Mouse (Mus musculus): Measurements from ENCODE around the gene Agap1.

Agap1 gene

GRCm38 (mm10) chr1:89613234-89613870 is 158.7 kb downstream of the Agap1 start:
- DNase-seq (ENCODE audit: low spot score in 2 of 2), result no peak

GRCm38 (mm10) chr1:89616556-89616955 is 161.9 kb downstream of the Agap1 start:
- no peak for DNase-seq (ENCODE audit: low spot score in 2 of 2)

GRCm38 (mm10) chr1:89617336-89617735 is 162.7 kb downstream of the Agap1 start:
- peak in 1 of 2 experiments; percentile 53 for DNase-seq (ENCODE audit: low spot score in 2 of 2)

GRCm38 (mm10) chr1:89619963-89620362 is 165.4 kb downstream of the Agap1 start:
- DNase-seq (ENCODE audit: low spot score in 2 of 2), result no peak

GRCm38 (mm10) chr1:89621014-89621791 is 166.6 kb downstream of the Agap1 start:
- no peak for DNase-seq (ENCODE audit: low spot score in 2 of 2)

- peak in 1 of 2 experiments; percentile 36 for DNase-seq (ENCODE audit: low spot score in 2 of 2)
Measured at GRCm38 (mm10) chr1:89621952-89622351, 167.3 kb downstream of the Agap1 start.

- DNase-seq (ENCODE audit: low spot score in 2 of 2), result no peak
Measured at GRCm38 (mm10) chr1:89622801-89623200, 168.2 kb downstream of the Agap1 start.

- no peak for DNase-seq (ENCODE audit: low spot score in 2 of 2)
Measured at GRCm38 (mm10) chr1:89625312-89625711, 170.7 kb downstream of the Agap1 start.

- DNase-seq (ENCODE audit: low spot score in 2 of 2), result no peak
Measured at GRCm38 (mm10) chr1:89625967-89626366, 171.4 kb downstream of the Agap1 start.

GRCm38 (mm10) chr1:89626940-89627339 is 172.3 kb downstream of the Agap1 start:
- no peak for DNase-seq (ENCODE audit: low spot score in 2 of 2)

GRCm38 (mm10) chr1:89627650-89628049 is 173.0 kb downstream of the Agap1 start:
- DNase-seq (ENCODE audit: low spot score in 2 of 2), result no peak

- no peak for DNase-seq (ENCODE audit: low spot score in 2 of 2)
Measured at GRCm38 (mm10) chr1:89630836-89631235, 176.2 kb downstream of the Agap1 start.

GRCm38 (mm10) chr1:89631747-89632146 is 177.1 kb downstream of the Agap1 start:
- DNase-seq (ENCODE audit: low spot score in 2 of 2), result no peak

GRCm38 (mm10) chr1:89634055-89634454 is 179.4 kb downstream of the Agap1 start:
- DNase-seq (ENCODE audit: low spot score in 2 of 2), result no peak

- no peak for DNase-seq (ENCODE audit: low spot score in 2 of 2)
Measured at GRCm38 (mm10) chr1:89635131-89635530, 180.5 kb downstream of the Agap1 start.

- DNase-seq (ENCODE audit: low spot score in 2 of 2), result no peak
Measured at GRCm38 (mm10) chr1:89637670-89638069, 183.1 kb downstream of the Agap1 start.

- DNase-seq (ENCODE audit: low spot score in 2 of 2), result no peak
Measured at GRCm38 (mm10) chr1:89643445-89644100, 189.0 kb downstream of the Agap1 start.

- DNase-seq (ENCODE audit: low spot score in 2 of 2), result no peak
Measured at GRCm38 (mm10) chr1:89644120-89644519, 189.5 kb downstream of the Agap1 start.

GRCm38 (mm10) chr1:89646326-89647018 is 191.9 kb downstream of the Agap1 start:
- DNase-seq (ENCODE audit: low spot score in 2 of 2), result peak; percentile 52 to 54

GRCm38 (mm10) chr1:89647505-89647904 is 192.9 kb downstream of the Agap1 start:
- no peak for DNase-seq (ENCODE audit: low spot score in 2 of 2)

GRCm38 (mm10) chr1:89650557-89650956 is 196.0 kb downstream of the Agap1 start:
- no peak for DNase-seq (ENCODE audit: low spot score in 2 of 2)

- no peak for DNase-seq (ENCODE audit: low spot score in 2 of 2)
Measured at GRCm38 (mm10) chr1:89656167-89656566, 201.6 kb downstream of the Agap1 start.

Data from urinary bladder, adult 18-20 months (tissue).